Mouse (Mus musculus): ENCODE measurements at regions not wholly inside any gene's neighbourhood (a gene's known extent, or its start where the extent isn't known, plus 50 kb on each side); places are given as distances from the start of the nearest gene placed in this dataset.
"Not testable (repeated sequence)": the region's sequence is repeated elsewhere in the genome, so short reads cannot be mapped to it uniquely, and the experiment has no call there.

DNA sequence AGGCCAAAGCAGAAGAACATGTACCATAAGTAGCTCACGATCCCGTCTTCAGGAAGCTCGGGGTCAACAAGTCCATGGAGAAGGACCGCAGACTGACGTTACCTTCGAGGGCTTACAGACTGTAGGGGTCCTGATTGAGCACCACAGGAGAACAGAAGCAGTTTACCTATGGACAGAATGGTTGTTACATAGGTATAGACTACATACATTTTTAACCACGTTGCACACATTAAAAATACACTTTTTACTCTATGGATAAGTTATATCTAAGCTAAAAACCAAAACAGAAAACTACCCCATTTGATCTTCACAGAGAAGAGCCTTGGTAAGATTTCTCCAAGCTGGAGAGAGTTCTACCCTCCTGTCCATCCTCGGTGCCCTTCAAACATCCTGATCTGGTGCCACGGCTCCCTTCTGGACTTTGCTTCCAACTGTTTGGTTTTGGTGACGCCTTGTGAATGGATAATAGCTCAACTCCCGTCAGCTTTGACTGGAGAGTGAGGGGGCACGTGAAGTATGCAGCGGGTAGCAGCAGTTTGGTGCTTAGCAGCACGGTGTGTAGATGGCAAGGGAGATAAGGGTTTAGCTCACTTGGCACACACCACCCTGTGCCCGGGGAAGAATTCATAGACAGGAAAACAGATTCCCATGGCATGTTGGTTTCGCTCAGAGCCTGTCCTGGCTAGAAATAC, 117.9 kb upstream of the Cpsf6 start:
- no peak for DNase-seq

DNA sequence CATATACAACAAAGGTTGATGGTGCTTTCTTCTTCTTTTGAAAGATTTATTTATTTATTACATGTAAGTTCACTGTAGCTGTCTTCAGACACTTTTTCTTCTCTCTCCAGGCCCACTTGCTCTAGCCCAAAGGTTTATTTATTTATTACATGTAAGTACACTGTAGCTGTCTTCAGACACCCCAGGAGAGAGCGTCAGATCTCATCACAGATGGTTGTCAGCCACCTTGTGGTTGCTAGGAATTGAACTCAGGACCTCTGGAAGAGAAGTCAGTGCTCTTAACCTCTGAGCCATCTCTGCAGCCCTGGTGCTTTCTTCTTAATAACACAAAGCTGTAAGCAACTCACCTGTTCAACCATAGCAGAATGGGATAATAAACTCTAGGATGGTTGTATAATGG, 117.3 kb upstream of the Cpsf6 start:
- DNase-seq: not testable (repeated sequence)

DNA sequence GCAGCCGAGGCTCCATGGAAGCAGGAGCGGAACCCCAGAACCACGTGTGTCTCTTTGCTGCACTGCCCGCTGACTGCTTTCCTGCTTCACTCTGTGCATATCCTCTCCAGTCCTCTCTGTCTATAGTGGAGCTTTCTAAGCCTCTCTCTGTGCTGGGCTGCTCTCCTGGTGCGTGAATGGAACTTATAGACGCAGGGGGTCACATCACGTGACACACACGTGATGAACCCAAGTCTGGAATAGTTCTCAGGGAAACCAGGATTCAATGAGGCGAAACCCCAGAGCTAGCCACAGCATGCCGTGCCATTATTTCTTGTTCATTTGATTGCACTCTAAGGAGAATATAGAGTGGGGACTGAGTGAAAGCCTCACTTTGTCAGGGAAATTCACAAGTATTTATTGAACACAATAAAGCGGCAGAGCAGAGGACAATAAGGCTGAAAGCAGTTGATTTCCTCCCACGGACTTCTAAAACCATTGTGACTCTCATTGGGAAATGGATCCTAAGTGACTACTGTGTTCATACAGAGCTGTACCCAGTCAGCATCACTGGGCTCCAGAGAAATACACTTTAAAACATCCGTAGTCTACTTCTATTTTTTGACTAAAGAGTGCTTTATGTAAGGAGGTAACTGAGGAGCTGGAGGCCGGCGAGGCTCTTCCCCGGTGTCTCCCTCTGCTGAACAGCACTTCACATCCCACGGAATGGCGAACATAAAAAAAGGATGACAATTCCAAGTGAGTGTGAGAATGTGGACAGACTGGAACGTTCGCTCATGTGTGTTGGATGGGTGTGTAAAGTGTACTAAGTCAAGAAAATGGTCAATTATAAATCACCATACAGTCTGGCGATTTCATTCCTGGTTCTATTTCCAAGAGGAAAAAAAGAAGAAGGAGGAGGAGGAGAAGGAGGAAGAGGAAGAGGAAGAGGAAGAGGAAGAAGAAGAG, 116.5 kb upstream of the Cpsf6 start:
- no peak for DNase-seq

GRCm38 (mm10) chr10:117494171-117494701, 114.4 kb upstream of the Cpsf6 start:
- DNase-seq: no peak

DNA sequence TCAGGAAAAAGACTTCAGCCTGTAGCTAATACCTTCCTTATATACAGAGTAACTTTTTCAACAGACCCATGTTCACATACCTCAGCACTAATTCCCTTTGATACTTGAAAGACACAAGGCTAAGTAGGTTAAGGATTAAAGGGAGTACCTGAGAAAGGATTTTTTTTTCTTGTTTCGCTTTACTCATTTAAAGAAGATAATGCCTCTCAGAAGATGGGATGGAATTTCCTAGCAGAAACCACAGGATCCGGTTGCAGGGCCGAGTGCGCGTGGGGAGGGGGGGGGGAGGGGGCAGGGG, 114.0 kb upstream of the Cpsf6 start:
- DNase-seq: no peak

GRCm38 (mm10) chr10:117493091-117493823, 113.4 kb upstream of the Cpsf6 start:
- no peak for DNase-seq

GRCm38 (mm10) chr10:117492391-117492990, 112.7 kb upstream of the Cpsf6 start:
- no peak for DNase-seq

GRCm38 (mm10) chr10:117491711-117492110, 111.9 kb upstream of the Cpsf6 start:
- no peak for DNase-seq

- DNase-seq: no peak
Measured at GRCm38 (mm10) chr10:117490851-117491595, 111.2 kb upstream of the Cpsf6 start.

- DNase-seq: no peak
Measured at GRCm38 (mm10) chr10:117483091-117483600, 103.3 kb upstream of the Cpsf6 start.

- DNase-seq: no peak
Measured at GRCm38 (mm10) chr10:117482361-117482760, 102.5 kb upstream of the Cpsf6 start.

GRCm38 (mm10) chr10:117481341-117481990, 101.7 kb upstream of the Cpsf6 start:
- DNase-seq: no peak

GRCm38 (mm10) chr10:117480456-117480850, 100.6 kb upstream of the Cpsf6 start:
- DNase-seq: no peak

DNA sequence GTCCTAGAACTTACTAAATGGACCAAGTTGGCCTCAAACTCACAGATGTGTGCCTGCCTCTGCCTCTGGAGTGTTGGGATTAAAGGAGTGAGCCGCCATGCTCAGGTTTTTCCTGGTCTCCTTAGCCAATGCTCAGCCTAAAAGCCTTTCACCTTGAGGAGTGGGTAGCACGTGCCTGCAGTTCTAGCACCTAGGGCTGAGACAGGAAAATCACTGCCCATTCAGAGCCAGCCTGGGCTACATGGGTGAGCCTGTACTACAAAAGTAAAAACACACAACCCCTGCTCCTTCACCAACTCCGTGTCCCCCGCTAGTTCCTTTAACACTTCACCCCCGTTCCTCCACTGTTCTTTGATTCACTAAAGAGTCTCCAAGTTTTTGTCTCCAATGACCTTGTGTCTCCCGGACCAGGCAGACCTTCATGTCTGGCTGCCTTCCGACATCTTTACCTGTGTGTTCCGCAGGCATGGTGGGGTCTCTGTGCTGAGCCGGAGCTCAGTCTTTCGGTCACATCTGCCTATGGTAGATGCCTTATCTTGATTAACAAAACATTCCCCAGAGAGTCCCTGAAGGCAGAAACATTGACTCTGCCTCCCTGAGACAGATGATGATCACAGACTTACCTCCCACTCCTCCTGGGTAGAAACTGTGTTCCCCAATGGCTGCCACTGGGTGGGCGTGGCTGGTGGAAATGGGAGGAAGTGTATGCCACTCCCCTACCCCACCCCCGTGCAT, 100.1 kb upstream of the Cpsf6 start:
- no peak for DNase-seq

GRCm38 (mm10) chr10:117478931-117479280, 99.1 kb upstream of the Cpsf6 start:
- no peak for DNase-seq

- peak; percentile 7 to 10 for DNase-seq
Measured at GRCm38 (mm10) chr10:117478202-117478930, 98.6 kb upstream of the Cpsf6 start.

DNA sequence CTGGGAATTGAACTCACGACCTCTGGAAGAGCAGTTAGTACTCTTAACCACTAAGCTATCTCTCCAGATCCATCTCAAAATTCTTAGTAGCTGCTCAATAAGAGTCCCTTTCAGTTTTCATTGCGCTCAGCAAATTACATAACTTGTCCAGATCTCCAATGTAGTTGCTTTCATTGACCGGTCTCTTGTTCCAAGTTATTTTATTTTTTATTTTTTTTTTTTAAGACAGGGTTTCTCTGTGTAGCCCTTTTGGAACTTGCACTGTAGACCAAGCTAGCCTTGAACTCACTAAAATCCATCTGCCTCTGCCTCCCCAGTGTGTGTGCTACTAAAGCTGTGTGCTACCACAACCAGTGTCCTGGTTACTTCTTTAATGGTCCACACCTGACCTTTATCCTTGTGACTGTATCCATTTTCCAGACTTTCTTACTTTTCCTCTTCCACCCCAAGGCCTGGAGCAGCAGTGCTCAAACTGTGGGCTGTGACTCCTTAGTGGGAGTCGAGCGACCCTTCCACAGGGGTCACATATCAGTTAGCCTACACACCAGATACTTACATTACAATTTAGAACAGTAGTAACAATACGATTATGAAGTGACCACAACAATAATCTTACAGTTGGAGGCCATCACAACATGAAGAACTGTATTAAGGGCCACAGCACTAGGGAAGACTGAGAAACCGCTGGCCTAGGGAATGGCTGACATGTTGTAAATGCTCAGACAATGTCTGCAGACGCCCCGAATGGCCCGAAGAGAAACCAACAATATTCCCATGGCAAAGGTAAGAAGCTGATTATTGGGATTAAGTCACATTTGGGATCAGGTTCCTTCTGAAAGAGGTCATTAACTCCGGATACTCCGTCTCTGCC, 97.8 kb upstream of the Cpsf6 start:
- no peak for DNase-seq

- DNase-seq: no peak
Measured at GRCm38 (mm10) chr10:117475086-117475945, 95.5 kb upstream of the Cpsf6 start.

Data from cerebellum, postnatal 36 days (tissue).